Mouse (Mus musculus): Measurements from ENCODE around the gene Slc6a8. TPM values are rescaled to one million over a fixed set of nuclear protein-coding genes. Genes with fewer than 3 reads are reported as not detected.

The Slc6a8 gene
- polyA plus RNA-seq (2011; ENCODE audit: insufficient read length, low read depth, missing spikeins) = 105 and 113 TPM in 2 replicates

DNA sequence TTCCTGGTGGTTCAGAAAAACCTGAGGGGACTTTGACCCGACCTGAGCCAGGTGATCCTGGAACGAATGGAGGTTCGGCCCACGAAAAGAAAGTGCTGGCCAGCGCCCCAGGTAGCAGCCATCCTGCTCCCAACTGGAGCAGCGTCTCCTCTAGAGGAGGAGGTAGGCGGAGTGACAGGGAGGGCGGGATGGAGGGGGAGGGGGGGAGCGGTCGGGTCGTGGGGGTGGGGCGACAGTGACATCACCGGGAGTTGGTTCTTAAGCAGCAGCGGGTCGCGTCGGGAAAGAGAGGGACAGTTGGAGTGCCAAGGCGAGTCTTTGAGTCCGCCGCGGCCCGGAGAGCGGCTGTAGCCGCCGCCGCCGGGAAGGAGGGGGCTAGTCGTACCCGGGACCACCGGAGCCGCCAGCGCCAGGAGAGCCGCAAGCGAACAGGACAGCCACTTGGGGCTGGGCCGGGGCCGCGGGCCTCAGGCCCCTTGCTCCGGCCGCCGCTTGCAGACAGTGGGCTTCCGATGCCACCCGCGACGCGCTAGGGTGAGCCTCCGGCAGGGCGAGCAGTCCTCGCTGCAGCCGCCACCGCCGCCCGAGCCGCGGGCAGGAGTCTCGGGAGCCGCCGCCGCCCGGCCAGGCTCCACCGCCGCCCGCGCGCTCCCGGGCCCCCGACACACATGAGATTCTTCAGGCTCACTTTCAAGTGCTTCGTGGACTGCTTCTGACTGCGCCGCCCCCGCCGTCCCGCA is at the start of gene Slc6a8:
Slc6a8 (plus strand) TSS at position 272 of the 740 bp plus-strand sequence.
- TF ChIP-seq CTCF (IDR thresholded peaks at IDR 0.05; ENCODE audit: borderline replicate concordance, insufficient read depth, low read length) (no peak), POLR2A (IDR thresholded peaks at IDR 0.05; ENCODE audit: low read depth, low read length) (peak; percentile 96)
- peak within 1 kb of the TSS; percentile 19 for H3K27ac ChIP-seq (ENCODE audit: insufficient read depth, low read length)
- H3K4me1 ChIP-seq (ENCODE audit: control insufficient read depth, insufficient read depth, low read length) = peaks cover 3% of the 10 kb centered on the region; the same call in 1 of the 2 replicates
- H3K4me3 ChIP-seq (ENCODE audit: insufficient read depth, low read length) = peak within 1 kb of the TSS; percentile 80

GRCm38 (mm10) chrX:73626981-73627380 is 46.0 kb upstream of the Slc6a8 start:
- H3K27ac ChIP-seq (ENCODE audit: insufficient read depth, low read length) = no peak overlapping the region
- H3K4me1 ChIP-seq (ENCODE audit: control insufficient read depth, insufficient read depth, low read length) = no peaks in the 10 kb centered on the region
- H3K4me3 ChIP-seq (ENCODE audit: insufficient read depth, low read length) = no peak overlapping the region
- TF ChIP-seq POLR2A (IDR thresholded peaks at IDR 0.05; ENCODE audit: low read depth, low read length) (no peak), CTCF (IDR thresholded peaks at IDR 0.05; ENCODE audit: borderline replicate concordance, insufficient read depth, low read length) (no peak)

- Histone ChIP-seq H3K4me1 (ENCODE audit: control insufficient read depth, insufficient read depth, low read length) (no peaks in the 10 kb centered on the region), H3K4me3 (ENCODE audit: insufficient read depth, low read length) (no peak overlapping the region), H3K27ac (ENCODE audit: insufficient read depth, low read length) (no peak overlapping the region)
- TF ChIP-seq POLR2A (IDR thresholded peaks at IDR 0.05; ENCODE audit: low read depth, low read length) (no peak), CTCF (IDR thresholded peaks at IDR 0.05; ENCODE audit: borderline replicate concordance, insufficient read depth, low read length) (no peak)
These were observed 37.5 kb upstream of the Slc6a8 start for GRCm38 (mm10) chrX:73635425-73635824.

DNA sequence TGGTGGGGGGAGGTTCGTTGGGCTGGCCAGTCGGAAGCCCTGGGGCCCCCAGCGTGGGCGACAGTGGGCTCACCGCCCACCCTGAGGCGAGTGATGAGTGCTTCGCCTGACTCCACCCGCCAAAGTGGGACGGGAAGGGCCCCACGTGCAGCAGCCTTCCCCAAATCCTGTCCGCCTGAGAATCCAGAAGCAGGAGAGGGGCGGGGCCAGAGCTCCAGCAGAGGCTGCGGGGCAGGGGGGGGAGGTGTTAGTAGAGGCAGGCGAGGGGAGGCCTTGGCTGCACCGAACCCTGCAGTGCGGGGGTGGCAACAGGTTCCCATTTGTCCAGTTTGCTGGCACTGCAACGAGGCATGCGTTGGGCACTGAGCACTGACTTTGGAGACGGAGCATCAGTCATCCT is 35.5 kb upstream of the Slc6a8 start:
- Histone ChIP-seq H3K27ac (ENCODE audit: insufficient read depth, low read length) (no peak overlapping the region), H3K4me3 (ENCODE audit: insufficient read depth, low read length) (no peak overlapping the region), H3K4me1 (ENCODE audit: control insufficient read depth, insufficient read depth, low read length) (no peaks in the 10 kb centered on the region)
- no peak for TF ChIP-seq CTCF (IDR thresholded peaks at IDR 0.05; ENCODE audit: borderline replicate concordance, insufficient read depth, low read length)

DNA sequence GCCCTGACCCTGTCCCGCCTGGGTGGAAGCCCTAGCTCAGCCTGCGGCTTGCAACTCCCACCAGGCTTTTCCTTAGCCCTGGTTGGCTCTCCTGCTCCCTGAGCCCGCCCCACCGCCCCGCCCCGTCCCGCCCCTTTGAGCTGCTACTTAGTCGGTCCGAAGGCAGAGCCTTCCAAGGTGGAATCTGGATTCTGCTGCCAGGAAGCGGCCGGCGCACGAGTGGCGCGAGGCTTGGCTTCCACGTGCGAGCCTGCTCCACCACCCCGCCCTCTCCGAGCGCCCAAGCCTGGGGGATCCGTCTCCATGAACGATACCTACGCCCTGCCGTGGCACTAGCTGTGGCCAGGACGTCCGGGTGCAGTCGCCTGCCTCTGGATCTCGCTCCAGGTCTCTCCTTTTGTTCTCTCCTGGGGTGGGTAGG is 33.7 kb upstream of the Slc6a8 start, which contains the start of gene Dusp9:
Dusp9 (plus strand) TSS at position 165 of the 421 bp plus-strand sequence.
- Histone ChIP-seq H3K4me1 (ENCODE audit: control insufficient read depth, insufficient read depth, low read length) (no peaks in the 10 kb centered on the region), H3K4me3 (ENCODE audit: insufficient read depth, low read length) (peak within 1 kb of the TSS; percentile 56), H3K27ac (ENCODE audit: insufficient read depth, low read length) (no peak within 1 kb of the TSS)
- TF ChIP-seq POLR2A (IDR thresholded peaks at IDR 0.05; ENCODE audit: low read depth, low read length) = peak; percentile 40; the same call in 1 of the 2 replicates
- no peak for TF ChIP-seq CTCF (IDR thresholded peaks at IDR 0.05; ENCODE audit: borderline replicate concordance, insufficient read depth, low read length)

DNA sequence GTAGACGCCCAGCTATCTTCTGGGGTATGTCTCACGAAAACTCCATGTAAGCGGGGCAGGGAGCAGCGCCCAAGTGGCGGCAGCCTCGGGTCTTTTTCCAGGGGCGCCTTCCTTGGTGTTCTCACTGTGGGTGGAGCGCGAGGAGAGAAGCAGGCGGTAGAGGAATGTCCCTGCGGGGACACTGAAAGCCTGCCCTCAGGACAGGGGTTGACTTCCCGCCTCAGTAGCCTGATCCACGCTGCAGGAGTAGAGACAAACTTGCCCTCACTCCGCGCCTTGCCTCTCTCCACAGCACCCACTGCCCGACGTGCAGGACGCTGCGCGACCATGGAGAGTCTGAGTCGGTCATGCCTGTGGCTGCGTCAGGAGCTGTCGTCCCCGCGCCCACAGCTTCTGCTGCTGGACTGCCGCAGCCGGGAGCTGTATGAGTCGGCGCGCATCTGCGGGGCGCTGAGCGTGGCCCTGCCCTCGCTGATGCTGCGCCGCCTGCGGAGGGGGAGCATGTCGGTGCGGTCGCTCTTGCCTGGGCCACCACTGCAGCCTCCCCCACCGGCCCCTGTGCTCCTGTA is 33.0 kb upstream of the Slc6a8 start:
- H3K4me3 ChIP-seq (ENCODE audit: insufficient read depth, low read length) = peak overlapping the region; percentile 56
- H3K4me1 ChIP-seq (ENCODE audit: control insufficient read depth, insufficient read depth, low read length) = no peaks in the 10 kb centered on the region
- TF ChIP-seq CTCF (IDR thresholded peaks at IDR 0.05; ENCODE audit: borderline replicate concordance, insufficient read depth, low read length) (no peak), POLR2A (IDR thresholded peaks at IDR 0.05; ENCODE audit: low read depth, low read length) (no peak; the same call in 1 of the 2 replicates)
- H3K27ac ChIP-seq (ENCODE audit: insufficient read depth, low read length) = no peak overlapping the region

- Histone ChIP-seq H3K4me3 (ENCODE audit: insufficient read depth, low read length) (no peak overlapping the region), H3K27ac (ENCODE audit: insufficient read depth, low read length) (no peak overlapping the region), H3K4me1 (ENCODE audit: control insufficient read depth, insufficient read depth, low read length) (no peaks in the 10 kb centered on the region)
- no peak for TF ChIP-seq POLR2A (IDR thresholded peaks at IDR 0.05; ENCODE audit: low read depth, low read length)
These were observed 27.8 kb upstream of the Slc6a8 start for GRCm38 (mm10) chrX:73645121-73645520.

DNA sequence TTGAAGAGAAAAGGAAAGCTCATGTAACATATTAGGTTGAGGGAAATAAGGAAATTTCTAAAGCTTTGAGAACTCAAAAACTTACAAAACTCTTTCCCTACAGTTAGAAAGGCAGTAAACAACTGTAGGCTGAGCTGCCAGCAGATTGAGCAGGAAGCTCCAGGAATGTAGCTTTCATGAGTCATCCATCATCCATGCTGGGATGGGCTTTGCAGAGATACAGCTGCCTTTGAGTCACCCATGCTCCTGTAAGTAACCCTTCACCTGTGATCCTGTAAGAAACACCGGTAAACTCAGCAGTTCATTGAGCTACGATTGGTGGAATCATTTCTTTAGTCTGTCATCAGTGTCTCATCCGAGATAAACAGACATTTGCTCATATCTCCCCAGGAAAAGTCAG is 22.1 kb upstream of the Slc6a8 start:
- Histone ChIP-seq H3K4me3 (ENCODE audit: insufficient read depth, low read length) (no peak overlapping the region), H3K27ac (ENCODE audit: insufficient read depth, low read length) (no peak overlapping the region), H3K4me1 (ENCODE audit: control insufficient read depth, insufficient read depth, low read length) (no peaks in the 10 kb centered on the region)
- TF ChIP-seq POLR2A (IDR thresholded peaks at IDR 0.05; ENCODE audit: low read depth, low read length) (no peak), CTCF (IDR thresholded peaks at IDR 0.05; ENCODE audit: borderline replicate concordance, insufficient read depth, low read length) (no peak)

DNA sequence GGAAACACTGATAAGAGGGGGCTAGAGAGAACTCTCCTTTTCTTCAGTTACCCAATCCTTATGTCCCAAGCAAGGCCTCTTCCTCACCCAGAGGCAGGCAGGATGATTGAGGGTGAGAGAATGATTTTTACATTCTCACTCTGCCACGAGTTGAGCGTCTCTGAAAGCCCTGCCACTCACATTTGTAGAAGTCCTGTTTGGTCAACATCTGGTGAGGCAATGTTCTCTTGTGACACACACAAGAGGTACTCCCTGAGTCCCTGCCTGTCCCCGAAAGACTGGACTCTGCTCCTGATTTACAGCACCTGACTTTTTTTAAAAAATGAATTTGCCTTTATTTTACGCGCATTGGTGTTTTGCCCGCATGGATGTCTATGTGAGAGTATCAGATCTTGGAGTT is 19.6 kb upstream of the Slc6a8 start:
- H3K4me3 ChIP-seq (ENCODE audit: insufficient read depth, low read length) = no peak overlapping the region
- TF ChIP-seq CTCF (IDR thresholded peaks at IDR 0.05; ENCODE audit: borderline replicate concordance, insufficient read depth, low read length) (no peak), POLR2A (IDR thresholded peaks at IDR 0.05; ENCODE audit: low read depth, low read length) (no peak)
- H3K4me1 ChIP-seq (ENCODE audit: control insufficient read depth, insufficient read depth, low read length) = no peaks in the 10 kb centered on the region
- H3K27ac ChIP-seq (ENCODE audit: insufficient read depth, low read length) = no peak overlapping the region

- Histone ChIP-seq H3K27ac (ENCODE audit: insufficient read depth, low read length) (no peak overlapping the region), H3K4me1 (ENCODE audit: control insufficient read depth, insufficient read depth, low read length) (no peaks in the 10 kb centered on the region), H3K4me3 (ENCODE audit: insufficient read depth, low read length) (no peak overlapping the region)
- no peak for TF ChIP-seq POLR2A (IDR thresholded peaks at IDR 0.05; ENCODE audit: low read depth, low read length)
- TF ChIP-seq CTCF (IDR thresholded peaks at IDR 0.05; ENCODE audit: borderline replicate concordance, insufficient read depth, low read length) = peak; percentile 97
These were observed 18.8 kb upstream of the Slc6a8 start for GRCm38 (mm10) chrX:73654177-73654576.

Measured in embryonic fibroblast, embryonic 13.5 days (primary cell).